Mouse (Mus musculus): ENCODE measurements around the gene Kcnn3.
A peak's percentile ranks its signal among the peaks of the same experiment; 100 is the strongest.

Kcnn3 gene

DNA sequence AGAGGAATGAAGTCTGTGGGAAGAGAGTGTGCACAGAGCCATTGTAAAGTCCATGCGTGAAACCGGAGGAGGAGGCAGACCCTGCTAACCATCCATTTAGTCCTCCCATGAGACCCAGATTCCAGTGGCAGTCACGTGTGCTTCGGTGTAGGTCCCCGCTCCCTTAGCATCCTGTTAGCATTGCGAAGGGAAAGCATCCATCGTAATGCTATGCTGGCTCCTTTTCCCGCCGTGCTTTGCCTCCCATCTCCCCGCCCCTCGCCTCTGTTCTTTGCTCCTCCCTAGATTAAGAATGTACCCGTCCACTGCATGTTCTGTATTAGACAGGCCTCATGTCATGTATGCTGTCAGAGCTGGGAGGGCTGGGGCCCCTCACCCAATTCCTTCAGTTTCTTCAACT is 144.8 kb downstream of the Kcnn3 start:
- no peak for DNase-seq (ENCODE audit: low spot score in 2 of 2)

DNA sequence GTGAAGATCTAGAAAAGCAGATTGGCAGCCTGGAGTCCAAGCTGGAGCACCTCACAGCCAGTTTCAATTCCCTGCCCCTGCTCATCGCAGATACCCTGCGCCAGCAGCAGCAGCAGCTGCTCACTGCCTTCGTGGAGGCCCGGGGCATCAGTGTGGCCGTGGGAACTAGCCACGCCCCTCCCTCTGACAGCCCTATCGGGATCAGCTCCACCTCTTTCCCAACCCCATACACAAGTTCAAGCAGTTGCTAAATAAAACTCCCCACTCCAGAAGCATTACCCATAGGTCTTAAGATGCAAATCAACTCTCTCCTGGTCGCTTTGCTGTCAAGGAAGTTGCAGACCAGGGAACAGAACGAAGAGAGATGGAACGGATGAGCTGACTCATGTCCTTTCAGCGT is 147.2 kb downstream of the Kcnn3 start:
- DNase-seq (ENCODE audit: low spot score in 2 of 2) = no peak

DNA sequence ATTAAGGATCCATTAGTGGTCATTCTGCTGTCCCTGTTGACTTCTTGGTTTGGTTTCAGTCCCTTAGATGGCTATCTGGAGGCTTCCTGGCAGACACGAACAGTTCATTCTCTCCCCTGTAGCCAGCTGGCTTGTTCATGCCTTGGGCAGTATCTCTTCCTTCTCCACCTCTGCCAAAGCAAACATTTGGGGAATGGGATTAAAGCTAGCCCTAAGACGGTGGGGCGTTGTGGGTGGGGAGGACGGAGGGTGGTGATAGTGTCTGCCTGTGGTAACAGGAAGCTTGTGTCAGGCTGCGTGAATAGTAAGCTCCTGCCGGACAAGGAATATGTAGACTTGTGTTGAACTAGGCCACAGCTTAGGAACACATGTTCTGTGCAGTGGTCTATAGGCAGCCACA is 151.4 kb downstream of the Kcnn3 start:
- no peak for DNase-seq (ENCODE audit: low spot score in 2 of 2)

DNA sequence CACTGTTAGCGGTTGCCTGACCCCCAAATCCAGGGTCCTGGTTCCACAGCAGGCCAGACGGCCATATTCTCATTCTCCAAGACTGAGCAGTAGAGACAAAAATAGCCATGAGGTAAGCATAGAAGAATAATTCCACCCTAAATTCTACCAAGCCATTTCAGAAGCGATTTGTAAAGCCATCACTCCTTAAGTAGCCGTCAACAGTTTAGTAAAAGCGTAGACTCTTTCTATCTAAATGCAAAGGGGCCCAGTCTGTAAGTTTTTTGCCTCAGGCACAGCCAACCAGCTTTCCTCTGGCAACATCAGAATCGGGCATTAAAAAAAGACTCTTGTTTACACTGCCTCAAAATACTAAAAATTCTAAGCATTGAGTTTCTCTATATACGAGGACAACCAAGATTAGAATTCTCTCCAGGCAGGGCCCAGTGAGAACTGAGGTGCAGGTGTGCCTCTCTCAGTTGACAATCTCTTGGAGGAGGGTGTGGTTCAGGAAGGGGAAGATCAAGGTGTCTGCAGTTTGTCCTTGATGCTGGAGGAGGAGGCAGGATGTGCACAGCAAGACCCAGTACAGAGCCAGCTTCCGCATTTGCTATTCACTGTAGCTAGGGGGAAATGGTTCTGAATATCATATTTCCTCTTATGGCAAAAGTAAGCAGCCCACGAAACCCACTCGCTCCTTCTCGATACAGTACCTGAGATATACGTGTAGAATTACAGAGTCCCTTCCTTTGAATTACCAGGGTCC is 152.8 kb downstream of the Kcnn3 start:
- DNase-seq (ENCODE audit: low spot score in 2 of 2) = no peak

DNA sequence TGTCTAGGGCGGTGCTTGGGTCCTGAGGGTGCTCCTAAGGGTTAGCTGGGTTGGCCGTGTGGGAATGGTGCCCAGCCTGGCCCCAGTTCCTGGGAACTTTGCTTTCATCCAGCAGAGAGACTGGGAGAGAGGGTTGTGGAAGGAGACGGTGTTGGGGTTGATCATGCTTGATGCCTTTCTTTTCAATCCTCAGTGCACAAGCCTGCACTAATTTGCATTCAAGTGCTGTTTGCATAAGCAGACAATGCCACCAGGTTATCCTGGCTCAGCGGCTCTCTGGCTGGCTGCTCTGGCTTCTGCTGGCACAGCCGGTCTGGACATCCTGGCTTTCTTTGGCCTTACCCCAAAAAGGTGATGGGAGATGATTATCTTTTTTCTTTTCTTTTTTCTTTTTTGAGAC is 157.7 kb downstream of the Kcnn3 start:
- no peak for DNase-seq (ENCODE audit: low spot score in 2 of 2)

DNA sequence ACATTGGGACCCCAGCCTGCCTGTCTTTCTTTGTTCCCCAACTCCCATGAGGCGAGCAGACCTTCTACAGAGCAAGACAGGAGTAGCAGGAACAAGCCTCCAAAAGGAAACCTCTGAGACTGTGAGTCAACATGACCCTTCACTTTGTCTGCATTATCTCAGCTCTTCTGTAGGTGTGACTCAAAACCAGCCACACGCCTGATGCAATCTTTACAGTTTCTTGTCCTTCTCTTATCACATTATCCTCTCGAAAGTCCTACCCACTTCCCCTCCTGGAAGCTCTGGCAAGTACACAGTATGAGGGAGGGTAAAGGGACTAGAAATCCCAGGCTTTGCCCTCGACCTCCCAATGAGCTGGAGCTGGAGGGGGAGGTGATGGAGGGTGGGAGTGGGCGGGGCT is 166.1 kb downstream of the Kcnn3 start:
- DNase-seq (ENCODE audit: low spot score in 2 of 2) = no peak

DNA sequence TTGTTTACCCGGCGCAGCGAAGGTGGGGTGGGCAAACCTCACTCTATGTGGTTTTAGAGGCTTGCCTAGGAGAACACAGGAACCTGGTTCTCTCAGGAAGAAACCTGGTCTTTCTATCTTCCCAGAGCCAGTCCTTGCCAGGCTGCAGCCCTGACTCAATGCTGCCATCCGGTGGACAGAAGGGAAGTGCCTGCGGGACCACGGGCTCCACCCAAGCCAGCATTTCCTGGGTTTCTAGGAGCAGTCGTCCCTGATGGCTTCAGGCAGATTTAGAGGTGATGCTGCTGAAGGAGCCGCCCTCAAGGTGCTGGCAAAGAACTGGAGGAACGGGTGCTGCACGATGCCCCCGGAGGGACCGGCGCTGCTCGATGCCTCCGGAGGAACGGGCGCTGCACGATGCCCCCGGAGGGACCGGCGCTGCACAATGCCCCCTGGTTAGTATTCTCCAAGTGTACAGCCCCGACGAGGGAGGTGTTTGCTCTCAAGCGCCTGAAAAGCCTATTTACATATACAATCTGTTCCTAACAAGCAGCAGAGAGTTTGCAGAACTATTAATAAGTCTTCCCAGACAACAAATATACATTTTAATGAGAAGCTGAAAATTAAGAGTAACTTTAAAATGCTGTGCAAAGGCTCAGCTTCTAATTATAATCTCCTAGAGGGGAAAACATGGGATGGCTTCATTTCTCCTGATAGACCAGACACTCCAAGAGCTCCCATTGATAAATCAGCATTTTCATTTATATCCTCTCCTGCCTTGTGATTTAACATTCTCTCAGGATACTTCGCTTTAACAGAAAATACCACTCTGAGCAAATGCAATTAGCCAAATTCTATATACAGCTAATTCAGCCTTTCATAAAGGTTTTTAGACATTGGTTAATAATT is 169.0 kb downstream of the Kcnn3 start:
- DNase-seq (ENCODE audit: low spot score in 2 of 2) = peak; percentile 90 to 91

DNA sequence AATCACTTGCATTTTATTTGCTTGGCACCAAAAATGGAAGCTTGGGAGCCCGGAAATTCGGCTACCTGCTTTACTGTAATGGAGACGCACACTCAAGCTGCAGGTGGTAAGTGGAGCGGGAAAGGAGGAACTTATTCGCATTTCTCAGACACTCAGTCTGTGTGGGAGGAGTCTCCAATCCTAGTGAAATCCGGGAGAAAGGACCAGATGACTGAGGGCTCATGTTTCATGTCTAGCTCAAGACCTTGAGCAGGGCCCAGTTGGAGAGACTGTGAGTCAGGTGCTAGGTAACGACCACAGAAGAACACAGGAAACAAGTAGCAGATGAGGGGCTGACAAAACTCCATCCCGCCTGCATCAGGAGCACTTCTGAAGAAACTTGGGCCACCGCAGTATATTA is 171.8 kb downstream of the Kcnn3 start:
- no peak for DNase-seq (ENCODE audit: low spot score in 2 of 2)

DNA sequence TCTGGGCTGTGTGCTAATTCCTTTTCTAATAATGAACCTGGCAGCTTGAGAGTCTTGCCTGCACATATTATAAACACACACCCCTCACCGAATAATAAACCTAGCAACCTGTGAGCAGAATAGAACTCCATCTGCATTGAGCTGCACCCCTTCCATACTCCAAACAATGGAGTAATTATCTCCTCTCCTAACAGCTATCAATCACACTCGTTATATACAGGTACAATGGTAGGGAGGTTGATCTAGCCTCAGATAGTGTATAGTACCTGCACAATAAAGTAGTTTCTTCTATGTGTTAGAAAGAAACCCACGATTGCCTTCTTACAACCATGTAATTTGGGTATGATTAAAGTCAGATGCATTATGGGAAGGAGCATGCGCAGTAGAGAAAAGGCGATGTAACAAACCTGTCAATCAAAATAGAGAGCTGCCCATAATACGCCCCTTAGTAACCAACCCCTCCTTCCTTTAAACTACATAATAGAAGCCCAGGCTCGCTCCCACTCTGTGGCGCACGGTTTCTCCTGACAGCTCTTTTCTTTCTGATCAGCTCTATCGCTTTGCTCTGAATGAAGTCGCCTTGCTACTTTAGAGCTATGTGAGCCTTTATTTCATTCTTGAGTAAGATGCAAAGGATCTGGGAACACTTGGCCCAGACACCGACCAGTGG is 176.3 kb downstream of the Kcnn3 start:
- no peak for DNase-seq (ENCODE audit: low spot score in 2 of 2)

DNA sequence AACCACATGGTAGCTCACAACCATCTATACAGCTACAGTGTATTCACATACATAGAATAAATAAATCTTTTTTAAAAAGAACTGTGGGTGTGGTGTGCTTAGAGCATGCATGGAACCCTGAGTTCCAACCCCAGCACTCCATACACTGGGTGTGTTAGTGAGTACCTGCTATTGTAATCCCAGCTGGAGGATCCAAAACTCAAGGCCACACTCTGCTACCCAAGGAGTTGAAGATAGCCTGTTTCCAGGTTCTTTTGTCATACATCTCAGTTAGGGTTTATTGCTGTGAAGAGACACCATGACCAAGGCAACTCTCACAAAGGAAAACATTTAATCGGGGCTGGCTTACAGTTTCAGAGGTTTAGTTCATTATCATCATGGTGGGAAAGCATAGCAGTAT is 179.0 kb downstream of the Kcnn3 start:
- no peak for DNase-seq (ENCODE audit: low spot score in 2 of 2)

DNA sequence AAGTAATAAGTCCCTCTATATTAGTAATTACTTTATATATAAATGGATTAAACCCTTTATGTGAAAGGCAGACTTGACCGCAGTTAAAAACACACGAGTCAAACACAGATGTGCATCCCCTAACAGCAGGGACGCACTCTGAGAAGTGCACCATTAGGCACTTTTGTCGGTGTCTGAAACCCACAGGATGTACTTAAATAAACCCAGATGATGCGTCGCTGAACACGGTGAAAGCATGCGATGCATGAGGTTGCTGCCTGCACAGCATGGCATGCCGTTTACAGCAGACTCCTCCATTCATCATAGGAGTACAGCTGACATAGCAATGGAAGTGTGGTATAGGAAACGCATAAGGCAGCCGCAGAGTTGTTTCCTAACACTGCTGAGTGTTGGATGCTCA is 180.5 kb downstream of the Kcnn3 start:
- DNase-seq (ENCODE audit: low spot score in 2 of 2) = no peak

DNA sequence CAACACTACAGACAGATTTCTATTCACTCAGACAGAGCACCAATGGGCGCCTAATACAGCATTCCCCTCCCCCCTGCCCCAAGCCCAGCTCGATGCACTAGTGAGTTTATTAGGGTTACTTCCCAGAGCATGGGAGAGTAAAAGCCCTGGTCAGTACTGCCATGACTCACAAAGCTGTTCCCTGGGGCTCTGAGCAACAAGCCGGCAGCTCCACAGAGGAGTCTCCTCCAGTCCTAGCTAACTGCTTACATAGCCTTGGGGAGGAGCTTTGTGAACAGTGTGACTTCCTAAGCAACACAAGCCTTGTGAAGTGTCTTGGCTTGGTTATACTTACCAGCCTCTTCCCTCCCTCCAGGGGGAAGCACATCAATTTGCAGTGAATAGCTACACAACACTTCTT is 183.6 kb downstream of the Kcnn3 start:
- DNase-seq (ENCODE audit: low spot score in 2 of 2) = no peak

DNA sequence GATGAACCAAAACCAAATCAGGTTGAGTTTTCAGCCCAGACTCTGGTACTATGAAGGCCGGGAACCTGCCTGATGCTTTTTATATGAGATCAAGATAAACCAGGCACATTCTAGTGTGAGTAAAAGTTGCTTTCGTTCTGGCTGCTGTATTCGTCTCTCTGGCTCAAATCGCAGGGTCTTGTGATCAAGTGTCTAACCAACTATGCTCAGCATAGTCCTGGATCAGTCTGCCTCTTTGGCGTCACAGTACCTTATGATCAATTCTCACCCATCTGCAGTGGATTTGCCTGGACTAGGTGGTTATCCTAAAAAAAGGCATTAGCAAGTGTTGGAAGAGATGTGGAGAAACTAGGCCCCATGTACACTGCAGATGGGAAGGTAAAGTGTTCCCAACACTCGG is 184.1 kb downstream of the Kcnn3 start:
- no peak for DNase-seq (ENCODE audit: low spot score in 2 of 2)

DNA sequence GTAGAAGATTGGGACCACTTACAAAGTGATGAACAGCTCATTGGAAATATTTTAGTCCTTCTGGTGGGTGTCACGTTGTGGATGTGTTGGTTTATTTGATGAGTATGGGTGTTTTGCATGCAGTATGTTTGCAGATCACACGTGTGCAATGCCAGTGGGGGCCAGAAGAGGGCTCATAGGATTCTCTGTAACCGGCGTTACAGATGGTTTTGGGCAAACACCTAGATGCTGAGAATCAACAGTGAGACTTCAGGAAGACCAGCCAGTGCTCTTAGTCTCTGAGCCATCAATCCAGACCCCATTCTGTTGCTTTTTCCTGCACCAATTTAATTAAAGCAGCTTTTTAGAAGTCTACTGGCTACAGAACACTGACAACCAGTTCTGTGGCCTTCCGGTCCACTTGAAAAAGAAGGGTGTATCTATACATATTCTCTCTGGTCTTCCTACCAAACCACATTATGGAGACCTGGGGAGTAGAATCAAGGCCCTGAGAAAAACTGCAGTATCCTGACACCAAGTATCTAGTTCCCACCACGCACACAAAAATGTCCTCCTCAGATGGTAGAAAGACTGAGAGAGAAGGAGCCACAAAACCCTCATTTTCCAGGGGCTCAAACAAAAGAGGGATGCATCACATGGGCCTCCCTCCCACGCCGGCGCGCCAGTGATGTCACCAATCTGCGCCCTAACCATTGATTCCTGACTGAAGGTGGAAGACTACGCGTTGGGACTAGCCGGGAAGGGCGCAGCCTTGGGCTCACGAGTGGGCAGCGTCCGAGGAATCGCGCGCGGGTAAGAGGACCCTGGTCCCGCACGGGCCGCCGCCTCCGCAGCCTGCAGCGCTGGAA is 194.6 kb downstream of the Kcnn3 start, which contains the start of gene Adar:
Gene Adar (plus strand): TSS at position 664 of the 848 bp plus-strand sequence.
- peak; percentile 88 to 94 for DNase-seq (ENCODE audit: low spot score in 2 of 2)

DNA sequence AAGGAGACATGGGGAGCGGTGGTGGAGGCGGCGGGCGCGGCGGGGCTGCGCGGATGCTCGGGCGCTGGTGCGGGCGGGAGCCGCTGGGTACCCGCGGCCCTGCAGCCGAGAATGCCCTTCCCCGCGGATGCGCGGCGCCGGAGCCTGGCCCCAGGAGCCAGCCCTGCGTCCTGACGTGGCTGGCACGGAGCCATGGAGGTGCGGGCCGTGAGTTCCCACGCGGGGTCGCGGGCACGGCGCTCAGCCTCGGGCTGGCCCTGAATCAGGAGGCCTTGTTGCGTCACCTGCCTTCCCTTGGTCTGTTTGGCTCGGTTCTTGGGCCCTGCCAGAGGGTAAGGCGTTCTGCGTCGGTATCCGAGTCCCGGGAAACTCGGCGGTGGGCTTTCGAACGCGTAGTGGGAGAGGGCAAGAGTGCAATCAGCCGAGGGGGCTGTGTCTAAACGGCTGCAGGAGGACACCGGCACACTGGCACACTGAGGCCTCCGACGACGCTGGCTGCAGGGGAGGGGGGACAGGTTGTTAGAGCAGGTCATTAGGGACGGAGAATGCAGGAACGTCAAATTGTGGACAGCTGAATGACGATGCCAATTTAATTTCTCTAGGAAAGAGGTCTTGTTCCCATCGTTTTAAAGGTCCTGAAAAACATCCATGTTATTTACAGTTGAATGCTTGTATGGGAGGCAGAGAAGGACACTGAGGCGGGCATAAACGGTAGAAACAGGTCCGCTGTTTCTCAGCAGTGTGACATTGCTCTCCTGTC is 195.4 kb downstream of the Kcnn3 start:
- peak in 1 of 2 experiments; percentile 55 for DNase-seq (ENCODE audit: low spot score in 2 of 2)

DNA sequence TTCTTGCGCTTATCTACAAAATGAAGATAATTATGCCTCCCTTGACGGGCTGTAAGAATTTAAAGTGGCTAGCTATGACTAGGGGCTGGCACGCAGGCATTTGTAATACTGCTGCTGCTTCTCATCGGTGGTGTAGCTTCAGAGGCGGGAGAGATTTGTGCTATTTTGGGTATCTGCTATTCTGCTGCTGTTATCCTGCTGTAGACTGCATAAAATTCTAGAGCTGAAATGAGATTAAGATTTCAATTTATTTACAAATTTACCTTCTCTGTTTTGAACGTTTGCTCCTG is 195.9 kb downstream of the Kcnn3 start:
- DNase-seq (ENCODE audit: low spot score in 2 of 2) = no peak

DNA sequence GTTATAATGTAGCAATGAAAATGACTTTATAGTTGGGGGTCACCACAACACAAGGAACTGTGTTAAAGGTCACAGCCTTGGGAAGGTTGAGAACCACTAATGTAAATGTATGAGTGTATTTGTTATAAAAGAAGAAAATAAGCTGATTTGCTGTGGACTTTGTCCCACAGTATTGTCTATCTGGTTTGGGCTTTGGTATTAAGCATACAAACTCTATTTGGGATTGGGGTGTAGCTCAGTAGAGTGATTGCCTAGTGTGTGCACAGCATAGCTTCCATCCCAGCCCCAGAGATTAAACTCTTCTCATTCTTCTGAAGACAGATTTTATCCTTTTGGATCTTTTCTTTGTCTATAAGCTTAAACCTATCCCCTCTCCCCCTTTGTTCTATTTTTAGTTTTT is 202.1 kb downstream of the Kcnn3 start:
- no peak for DNase-seq (ENCODE audit: low spot score in 2 of 2)

DNA sequence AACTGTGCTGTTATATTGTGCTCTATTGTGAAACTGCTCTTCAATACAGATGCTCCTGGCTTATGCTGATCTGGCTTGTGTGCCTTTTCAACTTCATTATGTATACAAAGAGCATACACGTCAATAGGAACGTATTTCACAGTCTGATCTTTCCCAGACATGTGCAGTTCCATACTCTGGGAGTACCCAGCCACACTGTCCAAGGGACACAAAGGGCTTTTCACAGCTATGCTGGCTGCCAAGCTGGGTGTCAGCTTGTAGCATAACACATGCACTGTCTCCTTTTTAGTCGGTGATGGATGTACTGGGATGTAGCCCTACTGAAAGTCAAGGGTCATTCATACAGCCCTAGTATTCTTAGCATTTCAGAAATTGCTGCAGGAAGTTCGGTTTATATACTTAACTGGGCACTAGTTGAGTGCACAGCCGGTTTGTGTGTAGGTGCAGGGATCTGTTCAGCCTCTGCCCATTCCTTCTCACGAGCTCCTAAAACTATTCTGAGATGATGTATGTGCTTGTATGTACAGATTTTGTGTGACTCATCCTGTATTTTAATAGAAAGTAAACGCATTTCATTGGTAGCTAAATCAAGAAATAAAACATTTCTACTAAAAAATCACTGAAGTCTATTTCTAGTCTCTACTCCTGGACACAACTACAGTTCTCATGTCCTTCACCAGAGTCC is 203.6 kb downstream of the Kcnn3 start:
- DNase-seq (ENCODE audit: low spot score in 2 of 2) = no peak
